8 mouse cellular contexts compared by ENCODE assay signal in the genomic region with DNA sequence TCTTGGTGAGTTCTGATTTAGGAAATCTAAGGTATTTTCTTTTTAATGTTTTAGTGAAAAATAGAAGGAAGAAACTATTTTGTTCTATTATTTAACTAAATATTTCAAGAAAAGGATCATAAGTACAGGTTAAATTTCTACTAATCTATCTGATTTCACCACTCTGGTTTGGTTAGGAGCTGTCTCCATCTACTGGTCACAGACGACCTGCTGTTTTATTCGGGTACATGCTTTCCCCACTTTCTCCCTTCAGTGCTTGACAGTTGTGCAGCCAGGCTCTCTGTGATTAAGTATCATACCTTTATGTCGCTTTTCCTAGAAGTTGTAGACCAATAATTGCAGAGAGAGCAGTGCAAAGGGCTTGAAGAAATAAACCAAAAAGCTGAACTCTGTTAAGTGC. TPM values are rescaled to one million over a fixed set of nuclear protein-coding genes. Genes with fewer than 3 reads are reported as not detected.
DNase-seq lines count a peak whose midpoint lies in the region; ATAC-seq lines count a peak whose summit lies in the region.

No protein-coding gene starts in this region.

- no peak overlapping the region for H3K4me2 ChIP-seq in midbrain, embryonic 11.5 days
- no peak overlapping the region for H3K4me2 ChIP-seq in midbrain, embryonic 16.5 days (ENCODE audit: low read length)
- no peak overlapping the region for H3K4me2 ChIP-seq in forebrain, embryonic 12.5 days

- DNase-seq in cerebellum, adult 8-10 months, result peak; percentile 19
- no peak for DNase-seq in cerebellum, adult 11-12 months
- peak; percentile 81 for DNase-seq in midbrain, embryonic 11.5 days (ENCODE audit: low spot score, missing footprints)
- peak; percentile 33 for DNase-seq in c-Kit-positive CD71-negative TER-119-negative erythroid progenitor cells, embryonic 14.5 days (ENCODE audit: low read depth)
- DNase-seq in kidney, postnatal 10 days, result peak; percentile 54
- peak; percentile 44 for DNase-seq in retina, postnatal 1 day

- H3K4me1 ChIP-seq in midbrain, embryonic 11.5 days (ENCODE audit: control insufficient read depth, insufficient read depth, low read length), result peaks cover 16% of the 10 kb centered on the region
- H3K4me1 ChIP-seq in midbrain, embryonic 16.5 days (ENCODE audit: control insufficient read depth, insufficient read depth, low read length), result peaks cover 17% of the 10 kb centered on the region
- H3K4me1 ChIP-seq in forebrain, embryonic 12.5 days, result peaks cover 18% of the 10 kb centered on the region

- H3K4me3 ChIP-seq in midbrain, embryonic 11.5 days (ENCODE audit: low read depth, low read length), result no peak overlapping the region
- no peak overlapping the region for H3K4me3 ChIP-seq in midbrain, embryonic 16.5 days (ENCODE audit: low read depth, low read length)
- H3K4me3 ChIP-seq in forebrain, embryonic 12.5 days (replicated peaks), result no peak overlapping the region

- no peaks in the 10 kb centered on the region for H3K36me3 ChIP-seq in midbrain, embryonic 11.5 days (ENCODE audit: control insufficient read depth, insufficient read depth, low read length)
- H3K36me3 ChIP-seq in midbrain, embryonic 16.5 days (ENCODE audit: control insufficient read depth, insufficient read depth, low read length), result no peaks in the 10 kb centered on the region
- no peaks in the 10 kb centered on the region for H3K36me3 ChIP-seq in forebrain, embryonic 12.5 days (replicated peaks)

- no peak overlapping the region for H3K9ac ChIP-seq in midbrain, embryonic 11.5 days (ENCODE audit: low read length)
- H3K9ac ChIP-seq in midbrain, embryonic 16.5 days (ENCODE audit: low read depth, low read length), result no peak overlapping the region
- H3K9ac ChIP-seq in forebrain, embryonic 12.5 days, result no peak overlapping the region

- H3K9me3 ChIP-seq in midbrain, embryonic 11.5 days (ENCODE audit: control insufficient read depth, low read length), result no peaks in the 10 kb centered on the region
- H3K9me3 ChIP-seq in midbrain, embryonic 16.5 days (replicated peaks; ENCODE audit: control insufficient read depth, low read length, poor library complexity, severe bottlenecking), result no peaks in the 10 kb centered on the region
- H3K9me3 ChIP-seq in forebrain, embryonic 12.5 days, result no peaks in the 10 kb centered on the region

- no peak overlapping the region for H3K27ac ChIP-seq in midbrain, embryonic 11.5 days (ENCODE audit: low read depth, low read length)
- H3K27ac ChIP-seq in midbrain, embryonic 16.5 days (ENCODE audit: low read length), result no peak overlapping the region
- H3K27ac ChIP-seq in forebrain, embryonic 12.5 days, result no peak overlapping the region

- H3K27me3 ChIP-seq in midbrain, embryonic 11.5 days (ENCODE audit: control insufficient read depth, insufficient read depth, low read length), result no peaks in the 10 kb centered on the region
- H3K27me3 ChIP-seq in midbrain, embryonic 16.5 days (ENCODE audit: control insufficient read depth, insufficient read depth, low read depth, low read length), result no peaks in the 10 kb centered on the region
- H3K27me3 ChIP-seq in forebrain, embryonic 12.5 days, result no peaks in the 10 kb centered on the region

- WGBS in midbrain, embryonic 11.5 days, result 32% methylated on average over 3 of the region's 3 CpGs
- WGBS in midbrain, embryonic 16.5 days, result 30% methylated on average over 3 of the region's 3 CpGs
- 29% methylated on average over 3 of the region's 3 CpGs for WGBS in forebrain, embryonic 12.5 days

- ATAC-seq in midbrain, embryonic 11.5 days (ENCODE audit: low FRiP score), result no peak
- ATAC-seq in midbrain, embryonic 16.5 days, result no peak
- ATAC-seq in forebrain, embryonic 12.5 days (ENCODE audit: low FRiP score), result no peak

RNA-seq across cellular contexts. Expression of a gene that starts 51.5 kb away (rescaled TPM):
- polyA plus RNA-seq in midbrain, embryonic 11.5 days (2014; fragmentation: Nextera tagmentation; extraction: Ambion mirVana), result 11.3 and 11.8 TPM in 2 replicates
- 16.8 and 17.6 TPM in 2 replicates for polyA plus RNA-seq in midbrain, embryonic 16.5 days (2015; fragmentation: Nextera tagmentation; extraction: Ambion mirVana)
- 14.7 and 18.6 TPM in 2 replicates for polyA plus RNA-seq in forebrain, embryonic 12.5 days (2016; fragmentation: Nextera tagmentation; extraction: Ambion mirVana)
